Mouse (Mus musculus): ENCODE measurements at regions not wholly inside any gene's neighbourhood (a gene's known extent, or its start where the extent isn't known, plus 50 kb on each side); places are given as distances from the start of the nearest gene placed in this dataset.

DNA sequence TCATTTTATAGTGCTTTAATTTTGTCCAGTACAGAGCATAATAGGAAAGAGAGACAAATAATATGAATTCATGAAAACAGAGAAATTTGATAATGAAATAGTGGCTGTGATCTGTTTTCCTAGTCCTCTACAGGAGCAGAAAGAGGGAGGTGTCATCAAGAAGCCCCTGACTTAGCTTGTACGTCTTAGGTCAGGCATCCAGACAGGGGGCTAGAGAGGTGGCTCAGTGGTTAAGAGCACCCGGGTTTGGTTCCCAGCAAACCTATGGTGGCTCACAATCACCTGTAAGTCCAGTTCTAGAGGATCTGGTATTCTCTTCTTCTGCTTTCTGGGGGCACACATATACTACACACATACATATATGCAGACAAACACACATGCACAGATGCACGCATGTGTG is 285.7 kb downstream of the Ndfip2 start:
- H3K4me3 ChIP-seq (ENCODE audit: low read depth, low read length), result no peak overlapping the region
- no peaks in the 10 kb centered on the region for H3K4me1 ChIP-seq (ENCODE audit: control insufficient read depth, insufficient read depth, low read length)
- H3K4me2 ChIP-seq (replicated peaks; ENCODE audit: low read depth, low read length), result no peak overlapping the region
- H3K27ac ChIP-seq (ENCODE audit: low read length), result no peak overlapping the region
- no peaks in the 10 kb centered on the region for H3K9me3 ChIP-seq (ENCODE audit: control insufficient read depth, low read depth, low read length)
- H3K36me3 ChIP-seq (ENCODE audit: control insufficient read depth, insufficient read depth, low read length), result no peaks in the 10 kb centered on the region
- ATAC-seq (ENCODE audit: insufficient number of reproducible peaks, insufficient read depth, low FRiP score, low read depth), result no peak
- 86% methylated on average over 3 of the region's 3 CpGs for WGBS
- H3K27me3 ChIP-seq (ENCODE audit: control insufficient read depth, insufficient read depth, low read length), result no peaks in the 10 kb centered on the region
- no peak overlapping the region for H3K9ac ChIP-seq (replicated peaks; ENCODE audit: low read depth, low read length)

DNA sequence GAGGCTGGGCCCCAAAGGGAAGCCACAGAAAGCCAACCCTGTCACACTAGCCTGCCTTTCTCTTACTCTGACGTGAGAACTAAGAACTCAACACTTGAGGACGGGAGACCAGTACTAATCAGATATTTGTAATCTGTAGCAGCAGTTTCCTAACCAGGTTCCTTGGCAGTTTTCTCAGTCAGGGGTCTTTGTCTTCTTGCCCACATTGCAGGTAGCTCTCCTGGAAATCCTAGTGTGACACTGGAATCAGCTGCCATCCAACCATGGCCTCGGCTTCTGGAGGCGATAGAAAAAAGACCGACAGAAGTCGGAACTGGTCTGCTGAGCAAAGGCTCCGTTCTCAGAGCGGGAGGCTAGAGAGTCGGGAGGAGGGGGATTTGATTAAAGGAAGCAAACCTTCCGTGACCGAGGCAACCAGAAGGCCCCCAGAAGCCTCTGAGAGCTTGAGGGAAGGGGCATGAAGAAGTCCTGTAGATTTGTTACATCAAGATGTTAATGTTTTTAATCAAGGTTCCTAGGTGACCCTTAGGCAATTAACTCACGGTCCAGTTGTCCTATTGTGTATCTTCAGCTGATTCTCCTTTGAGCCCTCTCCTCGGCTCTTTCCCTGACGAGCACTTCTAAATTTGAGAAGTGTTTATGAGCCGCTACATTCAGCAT is 284.2 kb downstream of the Ndfip2 start:
- H3K27me3 ChIP-seq (ENCODE audit: control insufficient read depth, insufficient read depth, low read length), result no peaks in the 10 kb centered on the region
- ATAC-seq (ENCODE audit: insufficient number of reproducible peaks, insufficient read depth, low FRiP score, low read depth), result no peak
- no peaks in the 10 kb centered on the region for H3K9me3 ChIP-seq (ENCODE audit: control insufficient read depth, low read depth, low read length)
- H3K36me3 ChIP-seq (ENCODE audit: control insufficient read depth, insufficient read depth, low read length), result no peaks in the 10 kb centered on the region
- WGBS, result 41% methylated on average over 15 of the region's 15 CpGs
- H3K27ac ChIP-seq (ENCODE audit: low read length), result no peak overlapping the region
- H3K4me3 ChIP-seq (ENCODE audit: low read depth, low read length), result no peak overlapping the region
- H3K4me1 ChIP-seq (ENCODE audit: control insufficient read depth, insufficient read depth, low read length), result no peaks in the 10 kb centered on the region
- no peak overlapping the region for H3K9ac ChIP-seq (replicated peaks; ENCODE audit: low read depth, low read length)
- H3K4me2 ChIP-seq (replicated peaks; ENCODE audit: low read depth, low read length), result no peak overlapping the region; the same call in 1 of the 2 replicates

DNA sequence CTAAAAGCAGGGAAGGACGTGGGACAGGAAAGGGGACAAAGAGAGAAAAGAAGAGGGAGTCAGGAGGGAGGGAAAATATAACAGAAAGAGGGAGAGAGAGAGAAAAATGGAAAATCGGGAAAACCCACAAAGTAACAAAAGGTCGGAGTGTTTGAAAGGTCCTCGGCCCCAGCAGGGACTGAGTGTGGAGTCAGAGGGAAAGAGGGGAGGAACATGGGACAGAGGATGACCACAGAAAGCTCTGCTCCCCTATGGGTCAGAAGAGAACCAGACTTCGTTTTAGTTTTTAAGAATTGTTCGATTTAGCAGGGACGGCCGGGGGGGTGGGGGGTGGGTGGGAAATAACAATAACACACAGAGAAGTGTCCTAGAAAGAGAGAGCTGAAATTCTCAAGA is 283.7 kb downstream of the Ndfip2 start:
- no peak for ATAC-seq (ENCODE audit: insufficient number of reproducible peaks, insufficient read depth, low FRiP score, low read depth)
- no peak overlapping the region for H3K9ac ChIP-seq (replicated peaks; ENCODE audit: low read depth, low read length)

DNA sequence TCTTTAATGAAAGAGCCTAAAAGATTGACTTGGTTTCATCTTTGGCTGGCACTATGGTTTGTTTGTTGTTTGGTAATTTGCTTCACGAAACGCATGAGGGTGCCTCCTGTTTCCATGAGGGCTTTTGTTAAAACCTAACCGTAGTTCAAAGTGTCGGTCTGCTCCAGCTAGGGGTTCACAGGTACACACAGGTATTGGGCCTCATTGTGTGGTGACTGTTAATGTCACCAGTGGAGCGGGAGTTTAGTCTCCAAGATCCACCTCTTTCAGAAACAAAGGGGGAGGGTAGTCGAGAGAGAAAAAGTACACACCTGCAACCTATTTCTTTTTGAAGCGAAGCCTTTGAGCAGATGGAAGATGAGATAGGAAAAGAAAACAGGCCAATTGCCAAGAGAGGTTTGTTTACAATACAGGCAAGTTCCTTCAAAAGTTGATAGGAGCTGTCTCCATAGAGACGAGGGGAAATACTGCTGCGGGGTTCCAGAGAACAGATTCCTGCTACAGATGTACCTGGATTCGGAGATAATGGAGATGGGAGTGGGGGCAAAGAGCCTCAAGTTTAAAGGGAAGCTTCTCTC is 273.9 kb downstream of the Ndfip2 start:
- no peak overlapping the region for H3K27ac ChIP-seq (ENCODE audit: low read length)
- H3K36me3 ChIP-seq (ENCODE audit: control insufficient read depth, insufficient read depth, low read length), result no peaks in the 10 kb centered on the region
- no peak overlapping the region for H3K9ac ChIP-seq (replicated peaks; ENCODE audit: low read depth, low read length)
- 42% methylated on average over 10 of the region's 10 CpGs for WGBS
- peak; percentile 78 for ATAC-seq (ENCODE audit: insufficient number of reproducible peaks, insufficient read depth, low FRiP score, low read depth)
- H3K9me3 ChIP-seq (ENCODE audit: control insufficient read depth, low read depth, low read length), result no peaks in the 10 kb centered on the region
- no peak overlapping the region for H3K4me3 ChIP-seq (ENCODE audit: low read depth, low read length)
- H3K27me3 ChIP-seq (ENCODE audit: control insufficient read depth, insufficient read depth, low read length), result no peaks in the 10 kb centered on the region
- H3K4me2 ChIP-seq (replicated peaks; ENCODE audit: low read depth, low read length), result no peak overlapping the region
- no peaks in the 10 kb centered on the region for H3K4me1 ChIP-seq (ENCODE audit: control insufficient read depth, insufficient read depth, low read length)

More for the DNA sequence above, 283.7 kb downstream of the Ndfip2 start:
- no peak overlapping the region for H3K4me2 ChIP-seq (replicated peaks; ENCODE audit: low read depth, low read length)
- no peaks in the 10 kb centered on the region for H3K27me3 ChIP-seq (ENCODE audit: control insufficient read depth, insufficient read depth, low read length)
- H3K36me3 ChIP-seq (ENCODE audit: control insufficient read depth, insufficient read depth, low read length), result no peaks in the 10 kb centered on the region
- no peak overlapping the region for H3K4me3 ChIP-seq (ENCODE audit: low read depth, low read length)
- no peaks in the 10 kb centered on the region for H3K9me3 ChIP-seq (ENCODE audit: control insufficient read depth, low read depth, low read length)
- WGBS, result 69% methylated on average over 8 of the region's 8 CpGs
- no peak overlapping the region for H3K27ac ChIP-seq (ENCODE audit: low read length)
- no peaks in the 10 kb centered on the region for H3K4me1 ChIP-seq (ENCODE audit: control insufficient read depth, insufficient read depth, low read length)

DNA sequence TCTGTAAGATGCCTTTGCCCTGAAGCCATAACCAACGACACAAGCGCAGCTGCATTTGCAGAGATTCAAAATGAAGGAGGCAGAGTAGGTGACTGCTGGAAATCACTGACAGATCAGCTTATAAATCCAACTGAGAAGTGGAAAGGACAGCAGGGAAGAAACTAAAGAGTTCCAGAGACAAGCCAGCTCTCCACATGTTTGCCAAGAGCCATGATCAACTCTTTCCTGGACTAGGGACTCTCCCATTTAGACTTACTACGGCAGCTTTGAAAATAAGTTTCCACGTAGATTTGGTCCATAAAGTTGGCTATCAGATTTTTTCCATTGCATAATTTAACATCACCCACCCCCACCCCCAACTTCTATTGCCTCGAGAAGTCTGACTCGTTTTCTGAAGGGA is 269.7 kb downstream of the Ndfip2 start:
- no peak overlapping the region for H3K4me2 ChIP-seq (replicated peaks; ENCODE audit: low read depth, low read length)
- no peaks in the 10 kb centered on the region for H3K36me3 ChIP-seq (ENCODE audit: control insufficient read depth, insufficient read depth, low read length)
- H3K27ac ChIP-seq (ENCODE audit: low read length), result no peak overlapping the region
- 74% methylated on average over 6 of the region's 6 CpGs for WGBS
- H3K4me1 ChIP-seq (ENCODE audit: control insufficient read depth, insufficient read depth, low read length), result no peaks in the 10 kb centered on the region
- no peak for ATAC-seq (ENCODE audit: insufficient number of reproducible peaks, insufficient read depth, low FRiP score, low read depth)
- H3K9ac ChIP-seq (replicated peaks; ENCODE audit: low read depth, low read length), result no peak overlapping the region
- H3K4me3 ChIP-seq (ENCODE audit: low read depth, low read length), result no peak overlapping the region
- H3K9me3 ChIP-seq (ENCODE audit: control insufficient read depth, low read depth, low read length), result no peaks in the 10 kb centered on the region
- no peaks in the 10 kb centered on the region for H3K27me3 ChIP-seq (ENCODE audit: control insufficient read depth, insufficient read depth, low read length)

DNA sequence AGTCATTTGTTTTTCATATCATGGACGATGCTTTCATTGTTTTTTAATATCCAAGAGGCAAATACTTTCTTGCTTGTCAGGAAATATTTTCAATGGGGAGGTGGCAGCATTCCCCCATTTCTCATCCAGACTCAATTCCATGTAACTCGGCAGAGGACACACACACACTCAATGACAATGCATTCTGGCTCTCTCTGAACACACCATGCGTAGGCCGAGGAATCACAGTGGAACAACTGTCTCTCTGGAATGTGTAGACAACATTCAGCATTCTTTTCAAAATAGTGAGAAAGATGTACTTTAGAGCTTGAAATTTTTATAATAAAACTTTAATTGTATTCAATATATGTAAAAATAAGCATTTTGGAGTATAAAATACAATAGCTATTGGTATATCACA is 265.5 kb downstream of the Ndfip2 start:
- no peak for ATAC-seq (ENCODE audit: insufficient number of reproducible peaks, insufficient read depth, low FRiP score, low read depth)
- no peaks in the 10 kb centered on the region for H3K27me3 ChIP-seq (ENCODE audit: control insufficient read depth, insufficient read depth, low read length)
- WGBS, result 87% methylated on average over 4 of the region's 4 CpGs

DNA sequence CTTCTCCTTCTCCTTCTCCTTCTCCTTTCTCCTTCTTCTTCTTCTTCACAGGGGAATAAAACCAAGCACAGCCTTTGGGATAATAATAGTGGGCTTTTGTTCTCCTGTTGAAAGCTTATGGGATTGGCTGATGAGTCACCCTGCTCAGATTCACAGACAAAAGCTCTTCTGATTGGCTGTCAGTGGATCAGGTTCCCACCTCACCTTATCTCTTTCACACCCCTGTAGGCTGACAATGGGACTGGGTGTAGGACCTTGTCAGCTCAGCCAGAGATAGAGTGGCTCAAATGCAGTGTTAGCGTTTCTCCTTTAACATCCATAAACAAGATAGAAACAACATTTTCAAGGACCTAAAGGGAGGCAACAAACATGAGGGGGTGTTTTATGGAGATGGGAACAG is 263.9 kb downstream of the Ndfip2 start:
- H3K27me3 ChIP-seq (ENCODE audit: control insufficient read depth, insufficient read depth, low read length), result no peaks in the 10 kb centered on the region
- no peak overlapping the region for H3K4me2 ChIP-seq (replicated peaks; ENCODE audit: low read depth, low read length)
- H3K27ac ChIP-seq (ENCODE audit: low read length), result no peak overlapping the region
- H3K9me3 ChIP-seq (ENCODE audit: control insufficient read depth, low read depth, low read length), result no peaks in the 10 kb centered on the region
- WGBS, result 36% methylated on average over 1 of the region's 1 CpGs
- H3K36me3 ChIP-seq (ENCODE audit: control insufficient read depth, insufficient read depth, low read length), result no peaks in the 10 kb centered on the region
- no peaks in the 10 kb centered on the region for H3K4me1 ChIP-seq (ENCODE audit: control insufficient read depth, insufficient read depth, low read length)
- ATAC-seq (ENCODE audit: insufficient number of reproducible peaks, insufficient read depth, low FRiP score, low read depth), result peak; percentile 78
- no peak overlapping the region for H3K4me3 ChIP-seq (ENCODE audit: low read depth, low read length)
- H3K9ac ChIP-seq (replicated peaks; ENCODE audit: low read depth, low read length), result no peak overlapping the region

More for the DNA sequence above, 265.5 kb downstream of the Ndfip2 start:
- Histone ChIP-seq H3K9ac (replicated peaks; ENCODE audit: low read depth, low read length) (no peak overlapping the region), H3K4me3 (ENCODE audit: low read depth, low read length) (no peak overlapping the region), H3K27ac (ENCODE audit: low read length) (no peak overlapping the region), H3K36me3 (ENCODE audit: control insufficient read depth, insufficient read depth, low read length) (no peaks in the 10 kb centered on the region), H3K9me3 (ENCODE audit: control insufficient read depth, low read depth, low read length) (no peaks in the 10 kb centered on the region), H3K4me2 (replicated peaks; ENCODE audit: low read depth, low read length) (no peak overlapping the region), H3K4me1 (ENCODE audit: control insufficient read depth, insufficient read depth, low read length) (no peaks in the 10 kb centered on the region)

DNA sequence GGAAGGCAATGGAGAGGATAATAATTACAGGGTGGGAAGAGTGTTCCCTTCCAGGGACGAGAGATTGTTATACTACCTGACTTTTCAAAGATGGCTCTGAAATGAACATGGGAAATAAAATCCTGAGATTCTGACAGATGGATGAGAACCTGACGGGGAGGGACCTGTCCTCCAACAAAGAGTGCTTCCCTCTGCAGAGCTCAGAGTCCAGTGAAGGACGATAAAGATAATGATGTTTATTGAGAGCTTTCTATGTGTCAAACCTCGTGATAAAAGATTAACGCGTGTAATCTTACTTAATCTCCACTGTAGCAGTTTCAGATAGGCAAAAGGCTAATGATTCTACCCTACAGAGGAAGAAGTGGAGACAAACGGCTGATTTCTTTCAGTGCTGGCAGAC is 260.3 kb downstream of the Ndfip2 start:
- 20% methylated on average over 7 of the region's 7 CpGs for WGBS
- H3K9me3 ChIP-seq (ENCODE audit: control insufficient read depth, low read depth, low read length), result no peaks in the 10 kb centered on the region
- no peak overlapping the region for H3K4me3 ChIP-seq (ENCODE audit: low read depth, low read length)
- ATAC-seq (ENCODE audit: insufficient number of reproducible peaks, insufficient read depth, low FRiP score, low read depth), result no peak
- no peak overlapping the region for H3K27ac ChIP-seq (ENCODE audit: low read length)
- no peak overlapping the region for H3K9ac ChIP-seq (replicated peaks; ENCODE audit: low read depth, low read length)
- no peaks in the 10 kb centered on the region for H3K27me3 ChIP-seq (ENCODE audit: control insufficient read depth, insufficient read depth, low read length)
- H3K4me2 ChIP-seq (replicated peaks; ENCODE audit: low read depth, low read length), result no peak overlapping the region
- H3K4me1 ChIP-seq (ENCODE audit: control insufficient read depth, insufficient read depth, low read length), result no peaks in the 10 kb centered on the region
- H3K36me3 ChIP-seq (ENCODE audit: control insufficient read depth, insufficient read depth, low read length), result no peaks in the 10 kb centered on the region

DNA sequence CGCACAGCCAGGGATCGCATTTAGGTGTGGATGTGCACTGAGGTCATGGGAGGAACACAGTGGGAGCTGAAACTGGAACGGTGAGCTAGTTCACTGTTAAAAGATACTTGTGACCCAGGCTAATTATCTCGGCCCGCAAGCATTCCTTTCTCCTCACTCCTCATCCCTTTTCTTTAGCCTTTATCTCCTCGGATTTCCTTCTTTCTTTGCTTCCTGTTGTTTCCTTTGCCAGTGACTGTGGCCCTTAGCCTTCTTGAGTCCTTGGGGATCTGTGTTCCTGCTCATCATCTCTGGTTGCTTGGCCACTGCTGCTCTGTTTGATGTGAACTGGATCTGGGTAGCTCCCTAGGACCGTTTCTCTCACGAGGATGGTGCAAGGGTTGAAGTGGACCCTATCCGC is 256.0 kb downstream of the Ndfip2 start:
- WGBS, result 74% methylated on average over 9 of the region's 9 CpGs

More for the DNA sequence above, 256.0 kb downstream of the Ndfip2 start:
- H3K9ac ChIP-seq (replicated peaks; ENCODE audit: low read depth, low read length), result no peak overlapping the region
- no peaks in the 10 kb centered on the region for H3K36me3 ChIP-seq (ENCODE audit: control insufficient read depth, insufficient read depth, low read length)
- no peaks in the 10 kb centered on the region for H3K9me3 ChIP-seq (ENCODE audit: control insufficient read depth, low read depth, low read length)
- no peak for ATAC-seq (ENCODE audit: insufficient number of reproducible peaks, insufficient read depth, low FRiP score, low read depth)
- no peak overlapping the region for H3K4me3 ChIP-seq (ENCODE audit: low read depth, low read length)
- H3K4me1 ChIP-seq (ENCODE audit: control insufficient read depth, insufficient read depth, low read length), result no peaks in the 10 kb centered on the region
- no peak overlapping the region for H3K4me2 ChIP-seq (replicated peaks; ENCODE audit: low read depth, low read length)
- no peaks in the 10 kb centered on the region for H3K27me3 ChIP-seq (ENCODE audit: control insufficient read depth, insufficient read depth, low read length)
- no peak overlapping the region for H3K27ac ChIP-seq (ENCODE audit: low read length)

All from stomach, embryonic 14.5 days (tissue).